Mouse (Mus musculus) lung, embryonic 16.5 days (tissue): ENCODE measurements around the gene Srp54c. TPM values are rescaled to one million over a fixed set of nuclear protein-coding genes. Genes with fewer than 3 reads are reported as not detected.
A peak's percentile ranks its signal among the peaks of the same experiment; 100 is the strongest.
"Not testable (repeated sequence)": the region's sequence is repeated elsewhere in the genome, so short reads cannot be mapped to it uniquely, and the experiment has no call there.

ENCODE experiments used
- ATAC-seq: fragments of 200-750 bp; cut with Nextera tagmentation; 2 replicates; pipeline ENCODE4 v1.8.0; 2017; ENCODE audit warnings: low read depth, mild to moderate bottlenecking, moderate library complexity
- H3K27ac ChIP-seq: fragments of 300-500 bp; sonication (generic); 2 replicates; pipeline ENCODE4 v1.5.1; 2014; ENCODE audit warnings: mild to moderate bottlenecking, control low read depth, low read length
- H3K27me3 ChIP-seq: fragments of 300-500 bp; sonication (generic); 2 replicates; pipeline ENCODE4 v1.6.1; 2014; ENCODE audit warnings: low read depth, low read length, mixed read lengths; ENCODE audit not compliant: control insufficient read depth, insufficient read depth
- H3K36me3 ChIP-seq: fragments of 300-500 bp; sonication (generic); 2 replicates; pipeline ENCODE4 v1.6.1; 2014; ENCODE audit warnings: low read length; ENCODE audit not compliant: control insufficient read depth, insufficient read depth
- H3K4me1 ChIP-seq: fragments of 300-500 bp; sonication (generic); replicated peaks from 2 replicates; pipeline ENCODE4 v1.6.1; 2014; ENCODE audit warnings: low read length, mixed read lengths; ENCODE audit not compliant: control insufficient read depth, insufficient read depth
- H3K4me2 ChIP-seq: fragments of 300-500 bp; sonication (generic); 2 replicates; pipeline ENCODE4 v1.6.1; 2014; ENCODE audit warnings: low read depth, low read length, control low read depth
- H3K4me3 ChIP-seq: fragments of 300-500 bp; sonication (generic); 2 replicates; pipeline ENCODE4 v1.5.1; 2014; ENCODE audit warnings: mild to moderate bottlenecking, low read length, control low read depth
- H3K9ac ChIP-seq: fragments of 300-500 bp; sonication (generic); 2 replicates; pipeline ENCODE4 v1.6.1; 2014; ENCODE audit warnings: low read length, control low read depth
- H3K9me3 ChIP-seq: fragments of 300-500 bp; sonication (generic); 2 replicates; pipeline ENCODE4 v1.6.1; 2016; ENCODE audit warnings: low read length; ENCODE audit not compliant: control insufficient read depth
- WGBS: fragments of 180-500 bp; shearing (Covaris S2); extraction: QIAGEN DNeasy Blood & Tissue Kit; methylation state at CpG from one replicate; pipeline ENCODE4 v1.1.7; 2014; 5-methylcytosine and 5-hydroxymethylcytosine counted together
- polyA plus RNA-seq: library from polyadenylated mRNA; unstranded; fragments of >200 nt; fragmentation: Nextera tagmentation; extraction: Ambion mirVana; gene quantifications from 2 replicates; pipeline ENCODE4 v1.2.1, GENCODE M21; 2015

Srp54c gene
- polyA plus RNA-seq, result 63.8 and 72.7 TPM in 2 replicates

DNA sequence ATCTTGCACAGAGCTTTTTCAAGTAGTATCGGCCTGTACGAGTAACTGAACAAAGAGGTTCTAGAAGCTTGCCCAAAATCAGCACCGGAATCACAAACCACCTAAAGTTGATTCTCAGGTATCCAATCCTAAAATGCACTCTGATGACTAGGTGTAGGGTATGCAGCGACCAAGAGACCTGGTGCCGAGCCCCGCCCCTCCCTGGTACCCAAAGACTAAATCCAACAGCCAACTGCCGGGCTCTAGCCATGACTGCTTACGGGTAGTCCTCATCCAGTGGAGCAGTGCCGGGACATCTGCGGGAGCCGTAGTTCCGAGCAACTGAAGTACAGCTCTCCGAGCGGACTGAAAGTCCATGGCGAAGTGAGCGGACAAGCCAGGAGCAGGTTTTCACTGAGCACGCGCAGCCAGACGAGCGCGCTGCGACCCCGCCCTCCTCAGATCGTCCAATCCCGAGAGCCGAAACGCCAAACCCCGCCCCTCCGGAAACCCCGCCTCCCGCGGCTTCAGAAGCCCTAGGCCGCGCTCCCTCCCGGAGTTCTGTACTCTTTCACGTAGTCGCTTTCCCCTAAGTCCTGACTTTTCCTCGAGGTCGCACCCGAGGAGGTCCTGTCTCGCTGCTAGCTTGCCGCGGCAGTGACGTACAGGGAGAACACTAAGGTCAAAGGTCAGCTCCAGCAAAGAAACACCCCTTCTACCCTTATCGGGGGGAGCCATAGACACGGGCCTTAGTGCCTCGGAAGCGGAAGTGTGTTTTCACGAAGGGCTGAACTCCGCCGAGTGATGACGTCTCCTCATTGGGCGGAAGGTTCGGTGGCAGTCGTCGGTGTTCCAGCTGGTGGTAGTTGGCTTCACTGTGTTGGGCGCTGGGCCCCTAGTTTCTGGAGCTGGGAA lies at the start of gene Srp54c:
TSS of gene Srp54c (plus strand) at position 543 of the 894 bp plus-strand sequence.
- no CpG with 5 or more reads among the region's 57 CpGs for WGBS
- Histone ChIP-seq H3K9ac (0 out of 2 replicates have a peak within 1 kb of the TSS, but pooled peaks have one; percentile 47), H3K4me3 (peak within 1 kb of the TSS; percentile 39)
- H3K9me3 ChIP-seq, H3K27ac ChIP-seq, H3K4me1 ChIP-seq, H3K27me3 ChIP-seq, H3K4me2 ChIP-seq, H3K36me3 ChIP-seq: not testable (repeated sequence)
- peak; percentile 98 for ATAC-seq

DNA sequence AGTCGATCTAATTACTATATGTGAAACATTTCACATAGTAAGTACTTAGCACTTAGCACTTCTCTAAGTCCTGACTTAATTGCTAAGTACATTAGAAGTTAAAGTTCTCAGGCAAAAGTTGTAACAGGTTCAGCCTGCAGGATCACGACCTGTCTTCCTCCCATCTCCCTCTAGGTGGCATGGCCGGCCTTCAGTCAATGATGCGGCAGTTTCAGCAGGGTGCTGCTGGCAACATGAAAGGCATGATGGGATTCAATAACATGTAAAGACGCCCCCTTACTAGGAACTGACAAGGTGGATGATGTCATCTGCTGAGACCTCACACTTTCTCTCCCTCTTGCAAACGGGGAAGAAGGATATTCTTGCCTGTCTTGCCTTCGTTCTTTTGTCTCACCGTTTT lies 42.3 kb upstream of the Srp54c start:
- not testable (repeated sequence) for H3K4me3 ChIP-seq, H3K9me3 ChIP-seq, H3K4me2 ChIP-seq, H3K36me3 ChIP-seq, H3K4me1 ChIP-seq, H3K9ac ChIP-seq, H3K27ac ChIP-seq, ATAC-seq, H3K27me3 ChIP-seq
- WGBS, result no CpG with 5 or more reads among the region's 8 CpGs

DNA sequence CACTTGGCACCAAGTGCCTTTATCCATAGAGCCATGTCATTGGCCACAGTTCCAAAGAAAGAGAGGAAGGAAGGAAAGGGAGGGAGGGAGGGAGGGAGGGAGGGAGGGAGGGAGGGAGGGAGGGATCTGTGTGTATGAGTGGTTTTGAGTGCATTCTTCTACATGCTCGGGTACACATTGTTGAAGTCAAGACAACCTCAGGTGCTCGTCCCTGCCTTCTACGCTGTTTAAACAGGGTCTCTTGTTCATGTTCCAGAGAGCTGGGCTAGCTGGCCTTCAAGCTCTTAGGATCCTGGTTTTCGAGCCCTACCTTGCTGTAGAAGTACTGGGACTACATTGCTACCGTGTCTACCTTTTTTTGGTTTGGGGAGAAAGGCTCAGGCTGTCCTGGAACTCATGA lies 40.8 kb upstream of the Srp54c start:
- H3K4me2 ChIP-seq, H3K4me1 ChIP-seq, H3K9me3 ChIP-seq, H3K27ac ChIP-seq, H3K27me3 ChIP-seq, H3K36me3 ChIP-seq, H3K9ac ChIP-seq, H3K4me3 ChIP-seq: not testable (repeated sequence)
- no CpG with 5 or more reads among the region's 5 CpGs for WGBS
- ATAC-seq, result peak; percentile 74; the same call in 1 of the 2 replicates

- H3K4me2 ChIP-seq, H3K9ac ChIP-seq, H3K27me3 ChIP-seq, H3K36me3 ChIP-seq, H3K4me1 ChIP-seq, H3K4me3 ChIP-seq, H3K9me3 ChIP-seq, H3K27ac ChIP-seq: not testable (repeated sequence)
- no CpG with 5 or more reads among the region's 40 CpGs for WGBS
- ATAC-seq, result peak; percentile 99
Observed at GRCm38 (mm10) chr12:55199306-55199705, 30.7 kb upstream of the Srp54c start, which contains the start of gene 1700047I17Rik2. Gene 1700047I17Rik2, plus strand, starts transcription at chr12:55199592.

GRCm38 (mm10) chr12:55199799-55200198 lies 30.2 kb upstream of the Srp54c start:
- not testable (repeated sequence) for H3K4me1 ChIP-seq, H3K9ac ChIP-seq
- WGBS, result no CpG with 5 or more reads among the region's 18 CpGs

GRCm38 (mm10) chr12:55212944-55213343 lies 17.0 kb upstream of the Srp54c start:
- H3K27ac ChIP-seq, H3K9me3 ChIP-seq, H3K4me3 ChIP-seq, H3K27me3 ChIP-seq, H3K4me2 ChIP-seq, H3K36me3 ChIP-seq, H3K9ac ChIP-seq, ATAC-seq, H3K4me1 ChIP-seq: not testable (repeated sequence)
- WGBS, result no CpG with 5 or more reads among the region's 6 CpGs

More at GRCm38 (mm10) chr12:55199799-55200198, 30.2 kb upstream of the Srp54c start:
- not testable (repeated sequence) for H3K27ac ChIP-seq, H3K4me2 ChIP-seq, H3K4me3 ChIP-seq, H3K27me3 ChIP-seq, H3K9me3 ChIP-seq, H3K36me3 ChIP-seq
- peak; percentile 63 for ATAC-seq

- H3K4me3 ChIP-seq, result peak overlapping the region; percentile 39
- not testable (repeated sequence) for H3K27me3 ChIP-seq, H3K4me1 ChIP-seq, H3K27ac ChIP-seq, H3K36me3 ChIP-seq, H3K9me3 ChIP-seq, H3K4me2 ChIP-seq
- 1% methylated on average over 7 of the region's 25 CpGs for WGBS
- 0 out of 2 replicates have a peak overlapping the region, but pooled peaks have one; percentile 47 for H3K9ac ChIP-seq
- ATAC-seq, result peak; percentile 60
Observed at GRCm38 (mm10) chr12:55230520-55230861, 523 bp downstream of the Srp54c start.

GRCm38 (mm10) chr12:55242243-55242642 lies 12.3 kb downstream of the Srp54c start:
- WGBS, result no CpG with 5 or more reads among the region's 8 CpGs
- H3K36me3 ChIP-seq, H3K4me1 ChIP-seq, H3K9me3 ChIP-seq, H3K4me2 ChIP-seq, H3K27me3 ChIP-seq, H3K9ac ChIP-seq, ATAC-seq, H3K27ac ChIP-seq, H3K4me3 ChIP-seq: not testable (repeated sequence)

DNA sequence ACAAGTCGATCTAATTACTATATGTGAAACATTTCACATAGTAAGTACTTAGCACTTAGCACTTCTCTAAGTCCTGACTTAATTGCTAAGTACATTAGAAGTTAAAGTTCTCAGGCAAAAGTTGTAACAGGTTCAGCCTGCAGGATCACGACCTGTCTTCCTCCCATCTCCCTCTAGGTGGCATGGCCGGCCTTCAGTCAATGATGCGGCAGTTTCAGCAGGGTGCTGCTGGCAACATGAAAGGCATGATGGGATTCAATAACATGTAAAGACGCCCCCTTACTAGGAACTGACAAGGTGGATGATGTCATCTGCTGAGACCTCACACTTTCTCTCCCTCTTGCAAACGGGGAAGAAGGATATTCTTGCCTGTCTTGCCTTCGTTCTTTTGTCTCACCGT lies 32.0 kb downstream of the Srp54c start:
- not testable (repeated sequence) for H3K27me3 ChIP-seq, H3K9ac ChIP-seq, H3K4me2 ChIP-seq, ATAC-seq, H3K9me3 ChIP-seq, H3K27ac ChIP-seq, H3K4me3 ChIP-seq, H3K36me3 ChIP-seq, H3K4me1 ChIP-seq
- WGBS, result no CpG with 5 or more reads among the region's 8 CpGs
